Mouse (Mus musculus) effector memory CD4-positive, alpha-beta T cell, adult 5 months (primary cell): ENCODE results near the gene Akt1s1. TPM values are rescaled to one million over a fixed set of nuclear protein-coding genes. Genes with fewer than 3 reads are reported as not detected.

ENCODE experiments used
- polyA plus RNA-seq: library from polyadenylated mRNA; unstranded; fragments of 100-300 nt; shearing (Covaris generic); gene quantifications from one replicate; pipeline ENCODE4 v1.2.1, GENCODE M21; 2017

Gene Akt1s1
- polyA plus RNA-seq: 20.9 TPM

GRCm38 (mm10) chr7:44848561-44849415 lies at the start of gene Akt1s1, which contains the start of gene Tbc1d17:
Gene Akt1s1 (plus strand): TSS chr7:44848991.
Gene Tbc1d17 (minus strand): TSS chr7:44849079.

GRCm38 (mm10) chr7:44815721-44816469 lies 32.9 kb upstream of the Akt1s1 start, which contains the start of the genes Nup62 and Il4i1:
Gene Nup62 (plus strand): TSS chr7:44816088.
Gene Il4i1 (plus strand): TSS chr7:44816387.

GRCm38 (mm10) chr7:44816470-44817021 lies 32.2 kb upstream of the Akt1s1 start, which contains the start of gene Atf5:
Gene Atf5 (minus strand): TSS chr7:44816658.

GRCm38 (mm10) chr7:44857042-44857552 lies 8.3 kb downstream of the Akt1s1 start, which contains the start of gene Pnkp:
Gene Pnkp (plus strand): TSS chr7:44857139.

GRCm38 (mm10) chr7:44869697-44870528 lies 21.1 kb downstream of the Akt1s1 start, which contains the start of gene Ptov1:
Gene Ptov1 (minus strand): TSS chr7:44869788.

GRCm38 (mm10) chr7:44892276-44892921 lies 43.6 kb downstream of the Akt1s1 start, which contains the start of gene Med25:
Gene Med25 (minus strand): TSS chr7:44892712.

GRCm38 (mm10) chr7:44895593-44896434 lies 47.0 kb downstream of the Akt1s1 start, which contains the start of gene Fuz:
Gene Fuz (plus strand): TSS chr7:44896079.

Other genes with a start within 250 kb of the Akt1s1 start
- gene Myh14, start 178.1 kb upstream of the Akt1s1 start, polyA plus RNA-seq: not detected
- gene Izumo2, start 140.2 kb upstream of the Akt1s1 start, polyA plus RNA-seq: not detected
- gene Vrk3, start 100.6 kb upstream of the Akt1s1 start, polyA plus RNA-seq: 80.0 TPM
- 0.51 TPM for gene Zfp473, start 97.9 kb upstream of the Akt1s1 start, polyA plus RNA-seq
- 32.1 TPM for gene Nup62, start 32.9 kb upstream of the Akt1s1 start, polyA plus RNA-seq
- 0.36 TPM for gene Il4i1, start 32.6 kb upstream of the Akt1s1 start, polyA plus RNA-seq
- gene Atf5, start 32.3 kb upstream of the Akt1s1 start, polyA plus RNA-seq: 0.29 TPM
- 79.9 TPM for gene Tbc1d17, start 88 bp downstream of the Akt1s1 start, polyA plus RNA-seq
- 49.2 TPM for gene Pnkp, start 8.1 kb downstream of the Akt1s1 start, polyA plus RNA-seq
- 33.5 TPM for gene Ptov1, start 20.8 kb downstream of the Akt1s1 start, polyA plus RNA-seq
- gene Med25, start 43.7 kb downstream of the Akt1s1 start, polyA plus RNA-seq: 54.0 TPM
- 19.8 TPM for gene Fuz, start 47.1 kb downstream of the Akt1s1 start, polyA plus RNA-seq
- gene Ap2a1, start 80.5 kb downstream of the Akt1s1 start, polyA plus RNA-seq: 48.2 TPM
- not detected for gene Tsks, start 94.2 kb downstream of the Akt1s1 start, polyA plus RNA-seq
- gene Cpt1c, start 125.9 kb downstream of the Akt1s1 start, polyA plus RNA-seq: 0.44 TPM
- gene Prmt1, start 137.6 kb downstream of the Akt1s1 start, polyA plus RNA-seq: 120 TPM
- 121 TPM for gene Irf3, start 148.7 kb downstream of the Akt1s1 start, polyA plus RNA-seq
- 11.6 TPM for gene Bcl2l12, start 149.7 kb downstream of the Akt1s1 start, polyA plus RNA-seq
- gene Scaf1, start 167.4 kb downstream of the Akt1s1 start, polyA plus RNA-seq: 24.6 TPM
- gene Rras, start 169.0 kb downstream of the Akt1s1 start, polyA plus RNA-seq: 21.5 TPM
- gene Prr12, start 203.9 kb downstream of the Akt1s1 start, polyA plus RNA-seq: 2.0 TPM
- gene Nosip, start 213.4 kb downstream of the Akt1s1 start, polyA plus RNA-seq: 85.4 TPM
- gene Prrg2, start 213.7 kb downstream of the Akt1s1 start, polyA plus RNA-seq: 1.2 TPM
- 4.0 TPM for gene Rcn3, start 243.2 kb downstream of the Akt1s1 start, polyA plus RNA-seq